Mouse (Mus musculus) spleen, adult 2 months (tissue): ENCODE measurements around the gene Auts2. TPM values are rescaled to one million over a fixed set of nuclear protein-coding genes. Genes with fewer than 3 reads are reported as not detected.

Experiments
- DNase-seq, 2 experiments: peaks; one replicate each; pipeline versions ENCODE4 v3.0.0 to v3.0.0-alpha.2; 2012 to 2021; ENCODE audit warnings: low spot score in 2 of 2, low read depth in 1 of 2
- H3K27ac ChIP-seq: fragments of 200-500 bp; 2 replicates; pipeline ENCODE4 v1.5.1; 2012; ENCODE audit warnings: low read length, inconsistent platforms; ENCODE audit not compliant: insufficient read depth
- H3K27me3 ChIP-seq: fragments of 200-500 bp; 2 replicates; pipeline ENCODE4 v1.6.1; 2012; ENCODE audit warnings: mild to moderate bottlenecking, moderate library complexity, low read length, inconsistent platforms; ENCODE audit not compliant: control insufficient read depth, insufficient read depth
- H3K36me3 ChIP-seq: fragments of 200-500 bp; 2 replicates; pipeline ENCODE4 v1.6.1; 2012; ENCODE audit warnings: mild to moderate bottlenecking, low read length, inconsistent platforms; ENCODE audit not compliant: control insufficient read depth, insufficient read depth
- H3K4me1 ChIP-seq: fragments of 200-500 bp; 2 replicates; pipeline ENCODE4 v1.6.1; 2011; ENCODE audit warnings: inconsistent platforms; ENCODE audit not compliant: control insufficient read depth, insufficient read depth, insufficient read length
- H3K4me3 ChIP-seq: fragments of 200-500 bp; 2 replicates; pipeline ENCODE4 v1.5.1; 2011; ENCODE audit warnings: mild to moderate bottlenecking, inconsistent platforms; ENCODE audit not compliant: insufficient read depth, insufficient read length; ENCODE audit errors: extremely low read depth
- CTCF ChIP-seq: fragments of 200-500 bp; IDR thresholded peaks from 2 replicates; pipeline ENCODE4 v1.5.1; 2011; ENCODE audit warnings: mild to moderate bottlenecking, inconsistent platforms; ENCODE audit not compliant: insufficient read depth, insufficient read length, insufficient replicate concordance; ENCODE audit errors: extremely low read depth
- POLR2A ChIP-seq: fragments of 200-500 bp; IDR thresholded peaks from 2 replicates; pipeline ENCODE4 v1.6.1; 2011; ENCODE audit warnings: low read depth, low read length, inconsistent platforms
- WGBS: fragments of 180-500 bp; shearing (Covaris S2); methylation state at CpG from one replicate; pipeline ENCODE4 v1.1.7; 2018; 5-methylcytosine and 5-hydroxymethylcytosine counted together
- polyA plus RNA-seq: library from polyadenylated mRNA; depleted of rRNA; stranded (reverse); fragments of >200 nt; gene quantifications from 2 replicates; pipeline ENCODE4 v1.2.3, GENCODE M21; 2012

The Auts2 gene
- polyA plus RNA-seq, 1 experiment = 1.3 TPM

DNA sequence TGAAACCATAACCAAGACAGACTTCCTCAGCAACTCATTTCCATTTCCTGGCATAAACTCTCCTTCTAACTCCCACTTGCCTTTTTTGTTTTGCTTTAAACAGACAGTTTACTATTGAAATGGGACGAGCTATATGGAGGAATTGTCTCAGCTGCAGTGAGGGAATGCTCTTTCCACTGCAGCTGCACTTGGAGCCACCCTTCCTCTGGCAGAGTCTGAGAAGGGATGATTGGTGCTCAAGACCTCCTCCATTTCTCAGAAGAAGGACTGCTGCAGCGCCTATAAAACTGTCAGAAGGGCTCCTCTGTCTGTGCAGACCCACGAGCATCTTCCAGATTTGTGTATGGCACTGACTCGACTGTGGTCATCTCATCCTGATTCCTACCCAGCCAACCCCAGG, 342.5 kb downstream of the Auts2 start:
- no peak overlapping the region for H3K27ac ChIP-seq
- no peaks in the 10 kb centered on the region; the same call in 1 of the 2 replicates for H3K4me1 ChIP-seq
- no peak overlapping the region for H3K4me3 ChIP-seq
- no peak for DNase-seq
- 48% methylated on average over 4 of the region's 4 CpGs for WGBS
- TF ChIP-seq POLR2A = no peak
- no peaks in the 10 kb centered on the region for H3K36me3 ChIP-seq
- no peaks in the 10 kb centered on the region for H3K27me3 ChIP-seq

GRCm38 (mm10) chr5:132195048-132195533, 348.1 kb downstream of the Auts2 start:
- Histone ChIP-seq H3K4me3 (no peak overlapping the region), H3K27me3 (no peaks in the 10 kb centered on the region), H3K4me1 (no peaks in the 10 kb centered on the region), H3K27ac (no peak overlapping the region), H3K36me3 (no peaks in the 10 kb centered on the region)
- no peak for DNase-seq
- 51% methylated on average over 6 of the region's 6 CpGs for WGBS
- TF ChIP-seq CTCF (no peak), POLR2A (no peak)

DNA sequence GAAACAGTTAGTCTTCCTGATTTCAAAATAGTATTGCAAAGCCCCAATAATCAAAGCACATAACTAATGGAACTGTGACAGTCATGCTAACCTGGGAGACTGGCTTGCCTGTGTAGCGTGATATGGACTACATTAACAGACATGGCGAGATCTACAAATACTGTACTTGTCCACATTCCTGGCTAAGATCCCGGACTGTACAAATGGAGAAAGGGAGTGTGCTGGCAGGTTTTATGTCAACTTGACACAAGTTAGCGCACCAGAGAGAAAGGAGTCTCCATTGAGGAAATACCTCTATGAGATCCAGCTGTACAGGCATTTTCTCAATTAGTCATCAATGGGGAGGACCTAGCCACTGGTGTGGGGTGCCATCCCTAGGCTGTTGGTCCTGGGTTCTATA, 353.0 kb downstream of the Auts2 start:
- Histone ChIP-seq H3K4me3 (no peak overlapping the region), H3K36me3 (no peaks in the 10 kb centered on the region), H3K27ac (no peak overlapping the region), H3K4me1 (no peaks in the 10 kb centered on the region), H3K27me3 (no peaks in the 10 kb centered on the region)
- TF ChIP-seq POLR2A = no peak
- WGBS = 84% methylated on average over 4 of the region's 4 CpGs
- no peak for DNase-seq

DNA sequence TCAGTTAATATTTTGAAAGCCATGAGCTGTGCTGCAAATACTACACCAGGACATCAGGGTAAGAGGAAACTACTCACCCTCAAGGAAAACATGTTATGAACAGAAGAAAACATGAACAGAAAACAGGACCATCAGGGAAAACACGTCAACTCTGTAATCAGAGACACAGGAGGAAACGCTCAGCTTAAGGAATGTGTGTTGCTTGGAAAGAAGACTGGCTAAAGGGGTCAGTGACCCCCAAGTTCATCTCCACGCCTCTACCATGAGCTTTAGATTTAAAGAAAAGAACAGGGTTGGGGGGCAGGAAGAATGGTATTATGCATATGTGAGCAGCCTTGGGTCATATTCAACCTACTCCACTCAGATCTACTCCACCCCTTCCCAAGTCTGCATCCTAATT, 356.5 kb downstream of the Auts2 start:
- Histone ChIP-seq H3K4me1 (no peaks in the 10 kb centered on the region), H3K27me3 (no peaks in the 10 kb centered on the region), H3K4me3 (no peak overlapping the region), H3K27ac (no peak overlapping the region), H3K36me3 (no peaks in the 10 kb centered on the region)
- TF ChIP-seq CTCF = no peak
- no peak for TF ChIP-seq POLR2A
- DNase-seq = no peak
- WGBS = 92% methylated on average over 3 of the region's 3 CpGs

GRCm38 (mm10) chr5:132186221-132186620, 356.9 kb downstream of the Auts2 start:
- WGBS = 91% methylated on average over 7 of the region's 7 CpGs
- no peak overlapping the region for H3K27ac ChIP-seq
- H3K36me3 ChIP-seq = no peaks in the 10 kb centered on the region
- no peak for TF ChIP-seq CTCF
- TF ChIP-seq POLR2A = no peak
- no peaks in the 10 kb centered on the region for H3K4me1 ChIP-seq
- H3K27me3 ChIP-seq = no peaks in the 10 kb centered on the region
- H3K4me3 ChIP-seq = no peak overlapping the region
- DNase-seq = no peak

- DNase-seq = no peak
- WGBS = 80% methylated on average over 4 of the region's 4 CpGs
- Histone ChIP-seq H3K27ac (no peak overlapping the region), H3K4me1 (no peaks in the 10 kb centered on the region), H3K4me3 (no peak overlapping the region), H3K36me3 (no peaks in the 10 kb centered on the region), H3K27me3 (no peaks in the 10 kb centered on the region)
- TF ChIP-seq CTCF = no peak
- no peak for TF ChIP-seq POLR2A
These were observed 358.6 kb downstream of the Auts2 start for GRCm38 (mm10) chr5:132184395-132185095.

DNA sequence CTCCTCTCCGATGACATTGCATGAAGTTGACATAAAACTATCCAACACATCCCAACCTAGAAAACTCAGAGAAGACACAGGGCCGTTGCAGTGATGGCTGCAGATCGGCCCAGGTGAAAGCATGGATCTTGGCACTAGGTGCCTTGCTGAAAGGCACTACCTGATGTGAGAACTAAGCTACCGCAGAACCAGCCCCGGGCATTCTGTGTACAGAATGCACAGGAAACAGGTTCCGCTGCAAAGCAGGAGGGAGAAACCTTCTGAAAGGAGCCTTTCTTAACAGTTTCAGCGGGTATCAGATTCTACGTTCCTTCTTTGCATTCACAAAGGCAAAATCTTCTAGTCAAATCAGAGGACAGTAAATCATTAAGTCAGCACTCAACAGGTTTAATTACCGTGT, 361.1 kb downstream of the Auts2 start:
- Histone ChIP-seq H3K4me1 (no peaks in the 10 kb centered on the region), H3K27ac (no peak overlapping the region), H3K27me3 (no peaks in the 10 kb centered on the region), H3K36me3 (no peaks in the 10 kb centered on the region), H3K4me3 (no peak overlapping the region)
- no peak for TF ChIP-seq POLR2A
- no peak for TF ChIP-seq CTCF
- DNase-seq = no peak
- WGBS = 84% methylated on average over 9 of the region's 9 CpGs
